Mouse (Mus musculus) limb, embryonic 11.5 days (tissue): Measurements from ENCODE around the gene Olfr199. TPM values are rescaled to one million over a fixed set of nuclear protein-coding genes. Genes with fewer than 3 reads are reported as not detected.
"Not testable (repeated sequence)": the region's sequence is repeated elsewhere in the genome, so short reads cannot be mapped to it uniquely, and the experiment has no call there.

ENCODE experiments used
- ATAC-seq: fragments of 200-750 bp; cut with Nextera tagmentation; 2 replicates; pipeline ENCODE4 v1.8.0; 2017; ENCODE audit warnings: low read depth; ENCODE audit not compliant: insufficient number of reproducible peaks, low FRiP score, low TSS enrichment
- DNase-seq: peaks from one replicate; pipeline ENCODE4 v3.0.0-alpha.2; 2015; ENCODE audit warnings: low spot score
- H3K27ac ChIP-seq: fragments of 300-500 bp; sonication (generic); replicated peaks from 2 replicates; pipeline ENCODE4 v1.5.1; 2014; ENCODE audit warnings: low read depth, mild to moderate bottlenecking, low read length
- H3K27me3 ChIP-seq: fragments of 300-500 bp; sonication (generic); 2 replicates; pipeline ENCODE4 v1.6.1; 2014; ENCODE audit warnings: mild to moderate bottlenecking, low read length, mixed read lengths; ENCODE audit not compliant: control insufficient read depth, insufficient read depth
- H3K36me3 ChIP-seq: fragments of 300-500 bp; sonication (generic); 2 replicates; pipeline ENCODE4 v1.6.1; 2014; ENCODE audit warnings: mild to moderate bottlenecking, low read length, moderate library complexity, mixed read lengths; ENCODE audit not compliant: control insufficient read depth, insufficient read depth
- H3K4me1 ChIP-seq: fragments of 300-500 bp; sonication (generic); 2 replicates; pipeline ENCODE4 v1.6.1; 2014; ENCODE audit warnings: low read length, mixed read lengths; ENCODE audit not compliant: control insufficient read depth, insufficient read depth
- H3K4me2 ChIP-seq: fragments of 300-500 bp; sonication (generic); 2 replicates; pipeline ENCODE4 v1.6.1; 2014; ENCODE audit warnings: low read depth, mild to moderate bottlenecking, moderate library complexity; ENCODE audit not compliant: severe bottlenecking
- H3K4me3 ChIP-seq: fragments of 300-500 bp; sonication (generic); 2 replicates; pipeline ENCODE4 v1.5.1; 2014; ENCODE audit warnings: low read depth, low read length
- H3K9ac ChIP-seq: fragments of 300-500 bp; sonication (generic); 2 replicates; pipeline ENCODE4 v1.6.1; 2014; ENCODE audit warnings: mild to moderate bottlenecking, low read length
- H3K9me3 ChIP-seq: fragments of 300-500 bp; sonication (generic); 2 replicates; pipeline ENCODE4 v1.6.1; 2016; ENCODE audit warnings: low read length; ENCODE audit not compliant: control insufficient read depth
- WGBS: fragments of 180-500 bp; shearing (Covaris S2); extraction: QIAGEN DNeasy Blood & Tissue Kit; methylation state at CpG from one replicate; pipeline ENCODE4 v1.1.7; 2014; 5-methylcytosine and 5-hydroxymethylcytosine counted together
- polyA plus RNA-seq: library from polyadenylated mRNA; unstranded; fragments of >200 nt; fragmentation: Nextera tagmentation; extraction: Ambion mirVana; gene quantifications from 2 replicates; pipeline ENCODE4 v1.2.1, GENCODE M21; 2014

The Olfr199 gene
- polyA plus RNA-seq = not detected in 2 replicates

DNA sequence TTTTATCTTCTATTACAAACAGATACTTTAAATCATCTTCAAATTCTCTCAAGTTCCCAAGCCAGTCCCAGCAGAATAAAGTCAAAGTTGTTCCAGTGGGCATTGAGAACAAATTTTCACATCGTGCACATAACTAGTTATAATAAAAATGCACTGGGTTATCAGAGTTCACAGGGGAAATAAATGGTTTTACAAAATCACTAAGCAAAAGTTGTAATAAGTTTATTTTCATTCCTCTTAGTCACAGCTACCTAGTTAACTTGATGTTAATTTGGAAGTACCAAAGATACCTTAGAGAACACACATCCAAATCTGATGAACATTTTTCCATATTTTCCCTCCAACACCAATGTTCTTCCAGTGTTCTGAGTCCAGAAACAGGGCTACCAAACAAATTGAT is at the start of gene Olfr199:
TSS of gene Olfr199 (minus strand) at position 101 of the 400 bp plus-strand sequence.
- not testable (repeated sequence) for H3K4me2 ChIP-seq, H3K4me3 ChIP-seq, H3K27ac ChIP-seq, H3K9ac ChIP-seq, H3K36me3 ChIP-seq, ATAC-seq, H3K9me3 ChIP-seq, H3K27me3 ChIP-seq, DNase-seq, H3K4me1 ChIP-seq
- 88% methylated on average over 1 of the region's 1 CpGs for WGBS

DNA sequence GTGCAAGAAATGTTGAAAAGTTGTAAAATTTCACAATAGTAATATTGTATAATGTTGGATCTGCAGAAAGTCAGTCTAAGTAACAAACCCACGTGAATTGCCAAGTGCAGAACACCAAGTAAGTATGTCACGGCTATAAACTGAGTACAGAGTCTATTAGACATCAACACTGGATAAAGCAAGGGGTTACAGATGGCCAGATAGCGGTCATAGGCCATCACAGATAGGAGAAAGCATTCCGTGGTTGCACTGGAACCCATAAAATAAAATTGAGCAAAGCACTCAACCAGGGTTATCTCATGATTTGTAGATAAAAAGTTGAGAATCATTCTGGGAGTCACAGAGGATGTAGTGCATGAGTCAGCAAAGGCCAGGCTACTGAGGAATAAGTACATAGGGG is 49.5 kb upstream of the Olfr199 start:
- H3K27me3 ChIP-seq, H3K4me1 ChIP-seq, H3K9ac ChIP-seq, ATAC-seq, H3K36me3 ChIP-seq, H3K27ac ChIP-seq, H3K9me3 ChIP-seq, H3K4me3 ChIP-seq, H3K4me2 ChIP-seq, DNase-seq: not testable (repeated sequence)
- WGBS = 80% methylated on average over 4 of the region's 4 CpGs

DNA sequence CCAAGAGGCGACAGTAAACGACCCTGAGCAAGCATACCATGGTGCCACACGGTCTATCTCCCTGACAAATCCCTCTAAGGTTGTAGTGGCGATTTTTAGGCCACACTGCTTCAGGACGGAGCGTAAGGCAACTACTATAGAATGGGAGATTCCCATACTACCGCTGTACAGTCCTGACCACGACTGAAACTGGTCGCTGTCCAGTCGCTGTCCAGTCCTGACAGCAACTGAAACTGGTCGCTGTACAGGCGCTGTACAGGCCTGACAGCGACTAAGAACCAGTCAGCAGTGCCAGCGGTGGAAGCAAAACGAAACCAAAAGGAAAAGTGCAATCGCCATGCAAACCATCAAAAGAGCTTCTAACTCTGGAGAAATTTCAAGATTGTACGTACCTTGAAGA is 30.1 kb upstream of the Olfr199 start:
- H3K27me3 ChIP-seq = no peaks in the 10 kb centered on the region
- no peak overlapping the region for H3K4me2 ChIP-seq
- 88% methylated on average over 17 of the region's 17 CpGs for WGBS
- no peak overlapping the region for H3K4me3 ChIP-seq
- DNase-seq = no peak
- no peak overlapping the region for H3K27ac ChIP-seq
- H3K9me3 ChIP-seq = no peaks in the 10 kb centered on the region
- no peak for ATAC-seq
- no peak overlapping the region for H3K9ac ChIP-seq
- H3K36me3 ChIP-seq = no peaks in the 10 kb centered on the region
- no peaks in the 10 kb centered on the region for H3K4me1 ChIP-seq

DNA sequence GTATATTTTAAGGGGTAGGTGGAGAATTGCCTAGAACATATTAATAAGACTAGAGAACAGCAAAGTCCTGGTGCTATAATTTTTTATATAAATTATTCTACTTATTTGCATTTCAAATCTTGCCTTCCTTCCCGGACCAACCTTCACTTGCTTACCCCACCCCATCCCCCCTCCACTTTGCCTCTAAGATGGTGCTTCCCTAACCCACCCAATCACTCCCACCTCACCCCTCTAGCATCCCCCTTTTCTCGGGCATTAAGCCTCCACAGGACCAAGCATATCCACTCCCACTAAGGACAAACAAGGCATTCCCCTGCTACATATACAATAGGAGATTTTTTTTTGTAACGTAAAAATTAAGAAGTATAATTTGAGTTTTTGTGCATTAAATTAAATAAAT is 1.7 kb downstream of the Olfr199 start:
- not testable (repeated sequence) for H3K4me2 ChIP-seq, DNase-seq, H3K36me3 ChIP-seq, H3K27me3 ChIP-seq, H3K9me3 ChIP-seq, ATAC-seq, H3K4me3 ChIP-seq, H3K9ac ChIP-seq, H3K4me1 ChIP-seq, H3K27ac ChIP-seq
- 88% methylated on average over 3 of the region's 3 CpGs for WGBS

DNA sequence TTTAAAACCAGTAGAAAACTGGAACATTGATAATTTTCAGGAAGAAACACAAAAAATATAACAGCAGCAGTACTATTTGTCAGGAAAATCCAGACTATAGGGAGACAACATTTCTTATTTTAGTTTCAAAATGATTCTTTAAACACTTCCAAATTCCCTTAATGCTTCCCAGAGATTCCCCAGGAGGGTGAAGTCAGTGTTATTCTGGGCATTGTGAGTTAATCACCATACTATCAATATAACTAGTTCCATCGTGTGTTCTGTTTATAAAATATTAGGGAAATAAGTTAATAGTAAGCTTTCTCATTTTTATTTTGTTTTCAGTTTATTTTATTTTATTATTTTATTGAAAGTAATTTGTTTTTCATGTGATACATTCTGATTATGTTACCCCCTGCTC is 16.1 kb downstream of the Olfr199 start, which contains the start of gene Olfr198:
TSS of gene Olfr198 (minus strand) at position 101 of the 400 bp plus-strand sequence.
- H3K4me3 ChIP-seq, H3K9ac ChIP-seq, H3K9me3 ChIP-seq, H3K27me3 ChIP-seq, ATAC-seq, H3K36me3 ChIP-seq, H3K27ac ChIP-seq, H3K4me1 ChIP-seq, DNase-seq, H3K4me2 ChIP-seq: not testable (repeated sequence)
- WGBS = 72% methylated on average over 1 of the region's 1 CpGs

DNA sequence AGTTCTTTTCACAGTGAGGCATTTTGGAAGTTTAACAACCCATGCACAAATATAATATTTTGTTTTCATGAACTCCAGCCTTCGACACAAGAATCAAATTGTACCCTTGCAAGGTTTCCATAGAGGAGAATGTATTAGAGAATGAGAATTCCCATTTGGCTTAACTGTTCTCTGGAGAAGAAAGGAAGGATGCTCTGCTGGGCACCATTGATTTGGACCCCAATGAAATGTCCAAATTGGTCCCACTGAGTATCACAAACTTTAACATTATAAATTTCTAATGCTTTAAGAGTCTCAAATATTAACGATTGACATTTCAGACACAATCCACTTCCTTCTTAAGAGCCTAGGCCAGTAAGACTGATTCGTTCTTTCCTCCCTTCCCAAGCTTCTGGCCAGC is 49.2 kb downstream of the Olfr199 start, which contains the start of gene Olfr196:
TSS of gene Olfr196 (minus strand) at position 101 of the 400 bp plus-strand sequence.
- Histone ChIP-seq H3K4me1 (no peaks in the 10 kb centered on the region), H3K27me3 (no peaks in the 10 kb centered on the region), H3K9ac (no peak within 1 kb of the TSS), H3K9me3 (no peaks in the 10 kb centered on the region), H3K27ac (no peak within 1 kb of the TSS), H3K36me3 (no peaks in the 10 kb centered on the region), H3K4me3 (no peak within 1 kb of the TSS), H3K4me2 (no peak within 1 kb of the TSS)
- WGBS = 78% methylated on average over 3 of the region's 3 CpGs
- ATAC-seq (no peak), DNase-seq (no peak)

Other genes starting within 250 kb of the Olfr199 start
- gene Olfr183, start 224.4 kb downstream of the Olfr199 start, polyA plus RNA-seq = not detected in 2 replicates
- gene Olfr186, start 189.5 kb downstream of the Olfr199 start, polyA plus RNA-seq = not detected in 2 replicates
- not detected in 2 replicates for gene Olfr187, start 180.0 kb downstream of the Olfr199 start, polyA plus RNA-seq
- not detected in 2 replicates for gene Olfr190, start 141.8 kb downstream of the Olfr199 start, polyA plus RNA-seq
- not detected in 2 replicates for gene Olfr191, start 129.9 kb downstream of the Olfr199 start, polyA plus RNA-seq
- not detected in 2 replicates for gene Olfr193, start 107.9 kb downstream of the Olfr199 start, polyA plus RNA-seq
- not detected in 2 replicates for gene Olfr194, start 98.7 kb downstream of the Olfr199 start, polyA plus RNA-seq
- not detected in 2 replicates for gene Olfr195, start 72.7 kb downstream of the Olfr199 start, polyA plus RNA-seq
- gene Olfr196, start 49.3 kb downstream of the Olfr199 start, polyA plus RNA-seq = not detected in 2 replicates
- not detected in 2 replicates for gene Olfr198, start 16.2 kb downstream of the Olfr199 start, polyA plus RNA-seq
- not detected in 2 replicates for gene Olfr201, start 52.9 kb upstream of the Olfr199 start, polyA plus RNA-seq
- not detected in 2 replicates for gene Olfr202, start 67.0 kb upstream of the Olfr199 start, polyA plus RNA-seq
- gene Olfr203, start 79.1 kb upstream of the Olfr199 start, polyA plus RNA-seq = not detected in 2 replicates
- not detected in 2 replicates for gene Olfr204, start 98.5 kb upstream of the Olfr199 start, polyA plus RNA-seq
- gene Olfr205, start 111.4 kb upstream of the Olfr199 start, polyA plus RNA-seq = not detected in 2 replicates
- not detected in 2 replicates for gene Olfr206, start 129.5 kb upstream of the Olfr199 start, polyA plus RNA-seq
- not detected in 2 replicates for gene Olfr209, start 144.2 kb upstream of the Olfr199 start, polyA plus RNA-seq
- 0.07 and 0.12 TPM in 2 replicates for gene Gabrr3, start 187.6 kb upstream of the Olfr199 start, polyA plus RNA-seq